Mouse (Mus musculus) midbrain, embryonic 12.5 days (tissue): Measurements from ENCODE around the gene Tada2a. TPM values are rescaled to one million over a fixed set of nuclear protein-coding genes. Genes with fewer than 3 reads are reported as not detected.

Experiments
- ATAC-seq: fragments of 200-750 bp; cut with Nextera tagmentation; 2 replicates; pipeline ENCODE4 v1.8.0; 2017; ENCODE audit warnings: low read depth, moderate TSS enrichment, moderate library complexity; ENCODE audit not compliant: low FRiP score
- H3K27ac ChIP-seq: fragments of 300-500 bp; sonication (generic); replicated peaks from 2 replicates; pipeline ENCODE4 v1.5.1; 2016; ENCODE audit warnings: mild to moderate bottlenecking
- H3K27me3 ChIP-seq: fragments of 300-500 bp; sonication (generic); 2 replicates; pipeline ENCODE4 v1.6.1; 2016; ENCODE audit warnings: mild to moderate bottlenecking
- H3K36me3 ChIP-seq: fragments of 300-500 bp; sonication (generic); 2 replicates; pipeline ENCODE4 v1.6.1; 2016
- H3K4me1 ChIP-seq: fragments of 300-500 bp; sonication (generic); 2 replicates; pipeline ENCODE4 v1.6.1; 2016
- H3K4me2 ChIP-seq: fragments of 300-500 bp; sonication (generic); replicated peaks from 2 replicates; pipeline ENCODE4 v1.6.1; 2016; ENCODE audit warnings: mild to moderate bottlenecking, moderate library complexity
- H3K4me3 ChIP-seq: fragments of 300-500 bp; sonication (generic); 2 replicates; pipeline ENCODE4 v1.5.1; 2016; ENCODE audit warnings: mild to moderate bottlenecking
- H3K9ac ChIP-seq: fragments of 300-500 bp; sonication (generic); replicated peaks from 2 replicates; pipeline ENCODE4 v1.6.1; 2016; ENCODE audit warnings: mild to moderate bottlenecking, moderate library complexity
- H3K9me3 ChIP-seq: fragments of 300-500 bp; sonication (generic); 2 replicates; pipeline ENCODE4 v1.6.1; 2016; ENCODE audit warnings: mild to moderate bottlenecking
- WGBS: fragments of 180-500 bp; shearing (Covaris S2); methylation state at CpG from one replicate; pipeline ENCODE4 v1.1.7; 2016; 5-methylcytosine and 5-hydroxymethylcytosine counted together
- polyA plus RNA-seq: library from polyadenylated mRNA; unstranded; fragments of >200 nt; fragmentation: Nextera tagmentation; extraction: Ambion mirVana; gene quantifications from 2 replicates; pipeline ENCODE4 v1.2.1, GENCODE M21; 2016

The Tada2a gene
- polyA plus RNA-seq, 1 experiment from 2014 or later = 33.6 TPM

- no peak overlapping the region for H3K4me3 ChIP-seq
- no peak overlapping the region for H3K4me2 ChIP-seq
- no peak overlapping the region for H3K27ac ChIP-seq
- H3K9me3 ChIP-seq = no peaks in the 10 kb centered on the region
- no peak for ATAC-seq
- H3K4me1 ChIP-seq = peaks cover 5% of the 10 kb centered on the region; the same call in 1 of the 2 replicates
- no peaks in the 10 kb centered on the region for H3K27me3 ChIP-seq
- H3K36me3 ChIP-seq = peaks cover 66% of the 10 kb centered on the region
- H3K9ac ChIP-seq = no peak overlapping the region
Measured at GRCm38 (mm10) chr11:84101182-84101581, 28.2 kb downstream of the Tada2a start.

- H3K36me3 ChIP-seq = peaks cover 42% of the 10 kb centered on the region
- 83% methylated on average over 5 of the region's 5 CpGs for WGBS
- H3K4me3 ChIP-seq = no peak overlapping the region
- H3K27ac ChIP-seq = no peak overlapping the region
- H3K27me3 ChIP-seq = no peaks in the 10 kb centered on the region
- no peak overlapping the region for H3K9ac ChIP-seq
- H3K4me1 ChIP-seq = peaks cover 5% of the 10 kb centered on the region; the same call in 1 of the 2 replicates
- no peak overlapping the region for H3K4me2 ChIP-seq
- no peaks in the 10 kb centered on the region for H3K9me3 ChIP-seq
- ATAC-seq = no peak
Measured at GRCm38 (mm10) chr11:84097251-84097998, 32.0 kb downstream of the Tada2a start.

GRCm38 (mm10) chr11:84095084-84095483 is 34.3 kb downstream of the Tada2a start:
- Histone ChIP-seq H3K4me2 (no peak overlapping the region), H3K27me3 (no peaks in the 10 kb centered on the region), H3K27ac (no peak overlapping the region), H3K36me3 (peaks cover 41% of the 10 kb centered on the region), H3K9me3 (no peaks in the 10 kb centered on the region), H3K4me1 (no peaks in the 10 kb centered on the region), H3K9ac (no peak overlapping the region), H3K4me3 (no peak overlapping the region)
- WGBS = 90% methylated on average over 4 of the region's 4 CpGs
- no peak for ATAC-seq

GRCm38 (mm10) chr11:84090572-84090971 is 38.8 kb downstream of the Tada2a start:
- Histone ChIP-seq H3K27me3 (no peaks in the 10 kb centered on the region), H3K4me1 (no peaks in the 10 kb centered on the region), H3K9ac (no peak overlapping the region), H3K4me2 (no peak overlapping the region), H3K27ac (no peak overlapping the region), H3K9me3 (no peaks in the 10 kb centered on the region), H3K4me3 (no peak overlapping the region), H3K36me3 (peaks cover 58% of the 10 kb centered on the region)
- ATAC-seq = no peak
- WGBS = 93% methylated on average over 8 of the region's 8 CpGs

- no peak overlapping the region for H3K27ac ChIP-seq
- H3K9ac ChIP-seq = no peak overlapping the region
- WGBS = 93% methylated on average over 5 of the region's 5 CpGs
- H3K36me3 ChIP-seq = peaks cover 34% of the 10 kb centered on the region
- ATAC-seq = no peak
- H3K4me1 ChIP-seq = no peaks in the 10 kb centered on the region
- no peak overlapping the region for H3K4me3 ChIP-seq
- H3K27me3 ChIP-seq = no peaks in the 10 kb centered on the region
- no peaks in the 10 kb centered on the region for H3K9me3 ChIP-seq
- H3K4me2 ChIP-seq = no peak overlapping the region
Measured at GRCm38 (mm10) chr11:84081901-84082300, 47.5 kb downstream of the Tada2a start.

GRCm38 (mm10) chr11:84080327-84080726 is 49.1 kb downstream of the Tada2a start:
- Histone ChIP-seq H3K9me3 (no peaks in the 10 kb centered on the region), H3K9ac (no peak overlapping the region), H3K27me3 (no peaks in the 10 kb centered on the region), H3K36me3 (peaks cover 26% of the 10 kb centered on the region), H3K27ac (no peak overlapping the region), H3K4me2 (no peak overlapping the region), H3K4me1 (no peaks in the 10 kb centered on the region), H3K4me3 (no peak overlapping the region)
- WGBS = 94% methylated on average over 3 of the region's 3 CpGs
- no peak for ATAC-seq

GRCm38 (mm10) chr11:84079887-84080286 is 49.5 kb downstream of the Tada2a start:
- Histone ChIP-seq H3K36me3 (peaks cover 26% of the 10 kb centered on the region), H3K27me3 (no peaks in the 10 kb centered on the region), H3K27ac (no peak overlapping the region), H3K4me3 (no peak overlapping the region), H3K4me1 (no peaks in the 10 kb centered on the region), H3K9ac (no peak overlapping the region), H3K9me3 (no peaks in the 10 kb centered on the region), H3K4me2 (no peak overlapping the region)
- 89% methylated on average over 4 of the region's 4 CpGs for WGBS
- no peak for ATAC-seq

GRCm38 (mm10) chr11:84079361-84079760 is 50.0 kb downstream of the Tada2a start:
- no peak overlapping the region for H3K4me3 ChIP-seq
- H3K36me3 ChIP-seq = peaks cover 26% of the 10 kb centered on the region
- H3K4me2 ChIP-seq = no peak overlapping the region
- no peak overlapping the region for H3K27ac ChIP-seq
- no peak for ATAC-seq
- H3K9me3 ChIP-seq = no peaks in the 10 kb centered on the region
- H3K4me1 ChIP-seq = no peaks in the 10 kb centered on the region
- no peak overlapping the region for H3K9ac ChIP-seq
- 92% methylated on average over 11 of the region's 11 CpGs for WGBS
- H3K27me3 ChIP-seq = no peaks in the 10 kb centered on the region

GRCm38 (mm10) chr11:84078601-84079000 is 50.8 kb downstream of the Tada2a start:
- WGBS = 94% methylated on average over 9 of the region's 9 CpGs
- Histone ChIP-seq H3K4me1 (no peaks in the 10 kb centered on the region), H3K36me3 (peaks cover 26% of the 10 kb centered on the region), H3K4me3 (no peak overlapping the region), H3K9ac (no peak overlapping the region), H3K4me2 (no peak overlapping the region), H3K27me3 (no peaks in the 10 kb centered on the region), H3K27ac (no peak overlapping the region), H3K9me3 (no peaks in the 10 kb centered on the region)
- ATAC-seq = no peak

GRCm38 (mm10) chr11:84077008-84077407 is 52.4 kb downstream of the Tada2a start:
- Histone ChIP-seq H3K27me3 (no peaks in the 10 kb centered on the region), H3K4me3 (no peak overlapping the region), H3K36me3 (peaks cover 21% of the 10 kb centered on the region), H3K4me1 (no peaks in the 10 kb centered on the region), H3K9ac (no peak overlapping the region), H3K27ac (no peak overlapping the region), H3K4me2 (no peak overlapping the region), H3K9me3 (no peaks in the 10 kb centered on the region)
- WGBS = 86% methylated on average over 2 of the region's 2 CpGs
- no peak for ATAC-seq

- ATAC-seq = no peak
- Histone ChIP-seq H3K4me3 (no peak overlapping the region), H3K27me3 (peaks cover 22% of the 10 kb centered on the region), H3K36me3 (peaks cover 9% of the 10 kb centered on the region), H3K27ac (no peak overlapping the region), H3K4me1 (no peaks in the 10 kb centered on the region), H3K4me2 (no peak overlapping the region), H3K9me3 (no peaks in the 10 kb centered on the region), H3K9ac (no peak overlapping the region)
- WGBS = 85% methylated on average over 7 of the region's 7 CpGs
Measured at GRCm38 (mm10) chr11:84073816-84074764, 55.3 kb downstream of the Tada2a start.
